ENCODE assay signal across 8 mouse cellular contexts in the genomic region with DNA sequence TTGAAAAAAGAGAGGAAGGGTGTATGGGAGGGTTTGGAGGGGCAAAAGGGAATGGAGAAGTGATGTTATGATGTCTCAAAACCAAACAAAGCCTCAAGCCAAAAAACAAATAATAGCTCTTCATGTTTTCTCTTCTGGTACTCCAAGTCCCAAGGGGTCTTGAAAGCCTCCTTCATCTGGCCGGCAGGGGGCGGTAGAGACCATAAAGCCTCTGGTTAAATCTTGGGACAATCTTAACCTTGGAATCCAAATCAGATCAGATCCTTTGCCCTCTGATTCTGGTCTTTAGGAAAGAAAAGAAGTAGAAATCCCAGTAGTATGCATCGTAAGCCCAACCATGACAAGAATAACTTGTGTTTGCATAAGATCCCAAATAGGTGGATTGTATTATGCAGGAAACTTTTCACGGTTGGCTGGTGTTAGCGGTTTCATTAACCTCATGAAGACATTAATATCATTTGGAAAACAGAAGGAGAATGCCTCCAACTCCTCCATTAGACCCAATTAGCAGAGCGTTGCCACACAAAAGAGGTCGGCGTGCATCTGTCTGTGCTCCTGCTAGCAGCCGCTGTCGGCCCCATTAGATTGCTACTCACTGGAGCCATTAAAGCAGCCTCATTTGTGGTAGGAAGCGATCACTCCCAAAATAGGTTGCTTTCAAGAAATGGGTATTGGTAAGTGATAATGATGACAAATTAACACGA.
DNase-seq lines count a peak whose midpoint lies in the region; ATAC-seq and TF ChIP-seq lines count a peak whose summit lies in the region.

No protein-coding gene starts in this region.

- no peak for ATAC-seq in Patski
- ATAC-seq in activated CD4-positive, CD25-positive, alpha-beta regulatory T cell, adult 4 months, result no peak

- DNase-seq in B cell, adult 2 months, result peak; percentile 62 to 66
- DNase-seq in Patski (ENCODE audit: low read depth, low spot score), result no peak
- peak; percentile 20 for DNase-seq in cerebellum, adult 9-11 months
- DNase-seq in frontal cortex, postnatal 36 days (ENCODE audit: low spot score in 2 of 2), result peak; percentile 68 to 75
- peak; percentile 67 to 83 for DNase-seq in kidney, postnatal 25 days
- peak; percentile 71 for DNase-seq in lung, postnatal 14 days
- DNase-seq in right cerebral cortex, postnatal 36 days (ENCODE audit: low spot score in 2 of 2), result peak; percentile 46 to 47

- H3K27me3 ChIP-seq in Patski, result no peaks in the 10 kb centered on the region

- peak; percentile 80 for TF ChIP-seq CTCF in Patski (IDR thresholded peaks at IDR 0.05)

- POLR2A ChIA-PET in Patski (lab: Charles Lee), result no interaction called here

- in situ Hi-C loops in Patski (cut with MboI; ENCODE audit: low pct_unique_long_range_greater_than_20kb), result loop anchor here (5.0 to 10.0 kb wide), 3 partner anchors 105 to 523 kb away; no protein-coding TSS in a partner anchor

- CTCF ChIA-PET in Patski (lab: Charles Lee), result interaction anchor here (0.9 to 1.6 kb wide), 2 partner anchors 14 to 543 kb away, joined by 3 read pairs; no protein-coding TSS in a partner anchor
